Mouse (Mus musculus): Measurements from ENCODE around the gene Zmiz2. TPM values are rescaled to one million over a fixed set of nuclear protein-coding genes. Genes with fewer than 3 reads are reported as not detected.
"Not testable (repeated sequence)": the region's sequence is repeated elsewhere in the genome, so short reads cannot be mapped to it uniquely, and the experiment has no call there.

The Zmiz2 gene
- polyA plus RNA-seq, 1 experiment, result 51.5 TPM

DNA sequence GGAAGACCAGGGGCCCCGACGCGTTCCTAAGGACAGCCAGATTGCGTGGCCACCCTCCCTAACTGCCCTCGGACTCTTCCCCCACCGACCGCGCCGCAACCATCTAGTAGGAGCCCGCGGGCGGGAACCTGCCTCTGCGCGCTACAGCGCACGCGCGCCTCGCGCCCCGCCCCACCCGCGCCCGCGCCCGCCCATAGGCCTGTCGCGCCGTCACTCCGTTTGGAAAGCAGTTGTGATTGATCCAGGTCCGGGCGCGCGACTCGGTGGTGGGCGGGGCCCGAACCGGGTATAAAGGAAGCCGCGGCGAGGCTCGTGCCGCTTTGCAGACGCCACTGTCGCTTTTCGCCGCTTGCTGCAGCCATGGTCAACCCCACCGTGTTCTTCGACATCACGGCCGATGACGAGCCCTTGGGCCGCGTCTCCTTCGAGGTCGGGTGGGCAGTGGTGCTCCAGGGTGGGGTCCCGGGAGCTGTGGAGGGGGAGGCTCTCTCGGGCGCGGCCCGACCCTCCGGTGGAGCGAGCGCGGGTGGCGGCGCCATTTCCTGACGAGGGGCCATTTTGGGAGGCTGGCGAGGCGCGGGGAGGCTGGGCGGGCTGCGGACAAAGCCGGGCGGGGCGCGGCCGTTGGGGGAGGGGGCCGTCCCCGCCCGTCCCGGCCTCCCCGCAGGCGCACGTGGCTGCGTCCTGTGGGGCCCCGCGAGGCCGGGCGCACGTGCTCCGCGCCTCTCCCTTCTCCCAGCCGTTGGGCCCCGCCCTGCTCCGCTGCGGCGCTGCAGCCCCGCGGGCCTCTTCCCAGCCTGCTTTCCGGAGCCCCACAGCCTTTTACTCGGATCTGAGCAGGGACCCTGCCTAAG is 26.9 kb downstream of the Zmiz2 start:
- Histone ChIP-seq H3K9me3 (replicated peaks; ENCODE audit: control insufficient read depth, insufficient read depth, low read length, poor library complexity, severe bottlenecking) (no peaks in the 10 kb centered on the region), H3K36me3 (ENCODE audit: control insufficient read depth, insufficient read depth, low read length, poor library complexity, severe bottlenecking) (peaks cover 41% of the 10 kb centered on the region), H3K4me3 (ENCODE audit: low read depth, low read length) (peak overlapping the region; percentile 92), H3K4me1 (ENCODE audit: control insufficient read depth, insufficient read depth, low read length) (no peaks in the 10 kb centered on the region), H3K27me3 (ENCODE audit: control insufficient read depth, insufficient read depth, low read length, poor library complexity, severe bottlenecking) (no peaks in the 10 kb centered on the region), H3K27ac (ENCODE audit: insufficient read depth, low read length) (peak overlapping the region; percentile 90), H3K9ac (ENCODE audit: low read depth, poor library complexity, severe bottlenecking) (peak overlapping the region; percentile 99)
- TF ChIP-seq CTCF (IDR thresholded peaks at IDR 0.05; ENCODE audit: low read depth, low read length) (no peak), POLR2A (IDR thresholded peaks at IDR 0.05; ENCODE audit: insufficient read depth, low read length) (no peak), EP300 (IDR thresholded peaks at IDR 0.05; ENCODE audit: insufficient read depth, low read depth, low read length) (no peak)

DNA sequence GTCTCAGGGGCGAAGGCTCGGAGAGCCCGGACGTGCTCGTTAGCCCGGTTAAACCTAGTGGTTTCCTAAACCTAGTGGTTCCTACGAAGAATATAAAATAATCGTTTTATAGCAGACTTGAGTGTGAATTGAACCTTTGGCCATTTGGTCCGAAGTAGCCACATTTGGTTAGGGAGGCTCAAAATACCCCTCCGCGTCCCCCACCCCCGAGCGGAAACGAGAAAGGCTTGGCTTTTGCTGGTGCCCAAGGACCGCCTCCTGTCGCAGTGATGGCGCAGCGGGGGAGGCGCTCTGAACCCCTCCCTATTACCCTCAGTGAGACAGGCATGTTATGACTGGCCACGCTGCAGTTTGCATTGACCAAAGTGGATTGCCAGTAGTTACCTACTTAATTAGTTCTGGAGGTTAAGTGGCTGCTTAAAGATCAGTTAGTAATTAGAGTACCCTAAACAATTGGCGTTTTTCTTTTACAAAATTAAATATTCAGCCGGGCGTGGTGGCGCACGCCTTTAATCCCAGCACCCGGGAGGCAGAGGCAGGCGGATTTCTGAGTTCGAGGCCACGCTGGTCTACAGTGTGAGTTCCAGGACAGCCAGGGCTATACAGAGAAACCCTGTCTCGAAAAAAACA is 27.6 kb downstream of the Zmiz2 start:
- no peaks in the 10 kb centered on the region for H3K27me3 ChIP-seq (ENCODE audit: control insufficient read depth, insufficient read depth, low read length, poor library complexity, severe bottlenecking)
- peak overlapping the region; percentile 92 for H3K4me3 ChIP-seq (ENCODE audit: low read depth, low read length)
- no peaks in the 10 kb centered on the region for H3K9me3 ChIP-seq (replicated peaks; ENCODE audit: control insufficient read depth, insufficient read depth, low read length, poor library complexity, severe bottlenecking)
- H3K27ac ChIP-seq (ENCODE audit: insufficient read depth, low read length), result peak overlapping the region; percentile 90
- peaks cover 44% of the 10 kb centered on the region for H3K36me3 ChIP-seq (ENCODE audit: control insufficient read depth, insufficient read depth, low read length, poor library complexity, severe bottlenecking)
- TF ChIP-seq POLR2A (IDR thresholded peaks at IDR 0.05; ENCODE audit: insufficient read depth, low read length) (peak; percentile 10), EP300 (IDR thresholded peaks at IDR 0.05; ENCODE audit: insufficient read depth, low read depth, low read length) (no peak), CTCF (IDR thresholded peaks at IDR 0.05; ENCODE audit: low read depth, low read length) (no peak)
- no peaks in the 10 kb centered on the region for H3K4me1 ChIP-seq (ENCODE audit: control insufficient read depth, insufficient read depth, low read length)
- peak overlapping the region; percentile 99 for H3K9ac ChIP-seq (ENCODE audit: low read depth, poor library complexity, severe bottlenecking)

- no peak for TF ChIP-seq EP300 (IDR thresholded peaks at IDR 0.05; ENCODE audit: insufficient read depth, low read depth, low read length)
- TF ChIP-seq POLR2A (IDR thresholded peaks at IDR 0.05; ENCODE audit: insufficient read depth, low read length), result no peak
- no peak for TF ChIP-seq CTCF (IDR thresholded peaks at IDR 0.05; ENCODE audit: low read depth, low read length)
- Histone ChIP-seq H3K4me1 (ENCODE audit: control insufficient read depth, insufficient read depth, low read length) (no peaks in the 10 kb centered on the region), H3K9ac (ENCODE audit: low read depth, poor library complexity, severe bottlenecking) (peak overlapping the region; percentile 99), H3K27ac (ENCODE audit: insufficient read depth, low read length) (peak overlapping the region; percentile 90), H3K27me3 (ENCODE audit: control insufficient read depth, insufficient read depth, low read length, poor library complexity, severe bottlenecking) (no peaks in the 10 kb centered on the region), H3K36me3 (ENCODE audit: control insufficient read depth, insufficient read depth, low read length, poor library complexity, severe bottlenecking) (peaks cover 44% of the 10 kb centered on the region), H3K4me3 (ENCODE audit: low read depth, low read length) (peak overlapping the region; percentile 92), H3K9me3 (replicated peaks; ENCODE audit: control insufficient read depth, insufficient read depth, low read length, poor library complexity, severe bottlenecking) (no peaks in the 10 kb centered on the region)
Measured at GRCm38 (mm10) chr11:6417069-6417468, 28.2 kb downstream of the Zmiz2 start.

GRCm38 (mm10) chr11:6417490-6417889 is 28.6 kb downstream of the Zmiz2 start:
- no peak for TF ChIP-seq EP300 (IDR thresholded peaks at IDR 0.05; ENCODE audit: insufficient read depth, low read depth, low read length)
- TF ChIP-seq CTCF (IDR thresholded peaks at IDR 0.05; ENCODE audit: low read depth, low read length), result no peak
- TF ChIP-seq POLR2A (IDR thresholded peaks at IDR 0.05; ENCODE audit: insufficient read depth, low read length), result no peak
- Histone ChIP-seq H3K9ac (ENCODE audit: low read depth, poor library complexity, severe bottlenecking) (peak overlapping the region; percentile 99), H3K4me1 (ENCODE audit: control insufficient read depth, insufficient read depth, low read length) (no peaks in the 10 kb centered on the region), H3K27me3 (ENCODE audit: control insufficient read depth, insufficient read depth, low read length, poor library complexity, severe bottlenecking) (no peaks in the 10 kb centered on the region), H3K36me3 (ENCODE audit: control insufficient read depth, insufficient read depth, low read length, poor library complexity, severe bottlenecking) (peaks cover 44% of the 10 kb centered on the region), H3K4me3 (ENCODE audit: low read depth, low read length) (peak overlapping the region; percentile 16), H3K27ac (ENCODE audit: insufficient read depth, low read length) (no peak overlapping the region), H3K9me3 (replicated peaks; ENCODE audit: control insufficient read depth, insufficient read depth, low read length, poor library complexity, severe bottlenecking) (no peaks in the 10 kb centered on the region)

- Histone ChIP-seq H3K27me3 (ENCODE audit: control insufficient read depth, insufficient read depth, low read length, poor library complexity, severe bottlenecking) (no peaks in the 10 kb centered on the region), H3K4me1 (ENCODE audit: control insufficient read depth, insufficient read depth, low read length) (no peaks in the 10 kb centered on the region), H3K36me3 (ENCODE audit: control insufficient read depth, insufficient read depth, low read length, poor library complexity, severe bottlenecking) (peaks cover 45% of the 10 kb centered on the region), H3K9ac (ENCODE audit: low read depth, poor library complexity, severe bottlenecking) (peak overlapping the region; percentile 18; the same call in 1 of the 2 replicates), H3K9me3 (replicated peaks; ENCODE audit: control insufficient read depth, insufficient read depth, low read length, poor library complexity, severe bottlenecking) (no peaks in the 10 kb centered on the region), H3K27ac (ENCODE audit: insufficient read depth, low read length) (no peak overlapping the region), H3K4me3 (ENCODE audit: low read depth, low read length) (no peak overlapping the region)
- TF ChIP-seq EP300 (IDR thresholded peaks at IDR 0.05; ENCODE audit: insufficient read depth, low read depth, low read length) (no peak), POLR2A (IDR thresholded peaks at IDR 0.05; ENCODE audit: insufficient read depth, low read length) (no peak), CTCF (IDR thresholded peaks at IDR 0.05; ENCODE audit: low read depth, low read length) (no peak)
Measured at GRCm38 (mm10) chr11:6418751-6419150, 29.9 kb downstream of the Zmiz2 start.

DNA sequence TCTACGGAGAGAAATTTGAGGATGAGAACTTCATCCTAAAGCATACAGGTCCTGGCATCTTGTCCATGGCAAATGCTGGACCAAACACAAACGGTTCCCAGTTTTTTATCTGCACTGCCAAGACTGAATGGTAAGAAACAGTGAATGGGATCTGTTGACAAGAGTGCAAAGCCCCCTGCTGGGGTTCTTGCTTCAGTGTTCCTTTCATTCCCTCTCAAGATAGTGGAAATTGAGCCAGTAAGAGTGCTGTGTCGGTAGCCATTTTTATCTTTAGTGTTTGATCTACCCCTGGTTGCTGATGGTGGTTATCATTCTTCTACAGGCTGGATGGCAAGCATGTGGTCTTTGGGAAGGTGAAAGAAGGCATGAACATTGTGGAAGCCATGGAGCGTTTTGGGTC is 30.3 kb downstream of the Zmiz2 start:
- not testable (repeated sequence) for H3K4me3 ChIP-seq (ENCODE audit: low read depth, low read length); H3K27ac ChIP-seq (ENCODE audit: insufficient read depth, low read length); H3K9me3 ChIP-seq (replicated peaks; ENCODE audit: control insufficient read depth, insufficient read depth, low read length, poor library complexity, severe bottlenecking); H3K4me1 ChIP-seq (ENCODE audit: control insufficient read depth, insufficient read depth, low read length); H3K27me3 ChIP-seq (ENCODE audit: control insufficient read depth, insufficient read depth, low read length, poor library complexity, severe bottlenecking); H3K9ac ChIP-seq (ENCODE audit: low read depth, poor library complexity, severe bottlenecking)
- H3K36me3 ChIP-seq (ENCODE audit: control insufficient read depth, insufficient read depth, low read length, poor library complexity, severe bottlenecking), result peaks cover 47% of the 10 kb centered on the region
